20 mouse cellular contexts compared by ENCODE assay signal in genomic region chr7:99739276-99739675, GRCm38 (mm10). TPM values are rescaled to one million over a fixed set of nuclear protein-coding genes. Genes with fewer than 3 reads are reported as not detected.
DNase-seq lines count a peak whose midpoint lies in the region; ATAC-seq lines count a peak whose summit lies in the region.
"Had no signal": no experiment of that assay in that cellular context is flagged by ENCODE, and none has a peak within 500 bp of the region (broad histone marks: within the 10 kb centered on the region; RNA-seq: fewer than 3 reads in every experiment).

No protein-coding gene starts in this region.

- H3K9ac ChIP-seq in hindbrain, embryonic 12.5 days: no peak overlapping the region
- H3K9ac ChIP-seq: embryonic facial prominence, embryonic 15.5 days; midbrain, embryonic 12.5 days had no signal

- no peak overlapping the region for H3K4me2 ChIP-seq in hindbrain, embryonic 12.5 days (replicated peaks)
- H3K4me2 ChIP-seq: embryonic facial prominence, embryonic 15.5 days; midbrain, embryonic 12.5 days had no signal

- no peak for ATAC-seq in frontal cortex, adult (ENCODE audit: low TSS enrichment)
- ATAC-seq in hindbrain, embryonic 12.5 days (ENCODE audit: low FRiP score): no peak

- DNase-seq in frontal cortex, adult 2 months (ENCODE audit: extremely low spot score in 1 of 2, low spot score in 1 of 2): peak; percentile 14 to 49
- peak; percentile 4 to 10 for DNase-seq in left cerebral cortex, postnatal 25 days (ENCODE audit: low spot score in 2 of 2)
- no peak for DNase-seq in left cerebral cortex, adult 11 months (ENCODE audit: low spot score)
- peak; percentile 21 for DNase-seq in ZHBTc4 (ENCODE audit: low read depth, low spot score)
- DNase-seq in layer of hippocampus, postnatal 14 days (ENCODE audit: low spot score in 2 of 2): peak; percentile 6 to 14
- no peak for DNase-seq in gastrocnemius, postnatal 25 days
- DNase-seq: cerebellum, adult 8-10 months; gastrocnemius, postnatal 10 days; heart, postnatal 36 days; thymus, adult 18-20 months had no signal

- no peak overlapping the region for H3K4me3 ChIP-seq in hindbrain, embryonic 12.5 days
- H3K4me3 ChIP-seq: embryonic facial prominence, embryonic 15.5 days; heart, embryonic 10.5 days; midbrain, embryonic 12.5 days had no signal

- intact Hi-C loops in left cerebral cortex, postnatal 25 days (cut with DNase I): no loop called here

- H3K4me1 ChIP-seq in hindbrain, embryonic 12.5 days: no peaks in the 10 kb centered on the region

- H3K36me3 ChIP-seq in hindbrain, embryonic 12.5 days: no peaks in the 10 kb centered on the region
- H3K36me3 ChIP-seq: embryonic facial prominence, embryonic 15.5 days; heart, embryonic 10.5 days; midbrain, embryonic 12.5 days had no signal

- H3K27me3 ChIP-seq in hindbrain, embryonic 12.5 days: no peaks in the 10 kb centered on the region
- H3K27me3 ChIP-seq: embryonic facial prominence, embryonic 15.5 days; midbrain, embryonic 12.5 days had no signal

- 61% methylated on average over 9 of the region's 9 CpGs for WGBS in hindbrain, embryonic 12.5 days

- no peaks in the 10 kb centered on the region for H3K9me3 ChIP-seq in hindbrain, embryonic 12.5 days (replicated peaks)
- H3K9me3 ChIP-seq: embryonic facial prominence, embryonic 15.5 days; heart, embryonic 10.5 days; midbrain, embryonic 12.5 days had no signal

- no peak overlapping the region for H3K27ac ChIP-seq in hindbrain, embryonic 12.5 days
- H3K27ac ChIP-seq: embryonic facial prominence, embryonic 15.5 days; heart, embryonic 10.5 days; macrophage; midbrain, embryonic 12.5 days had no signal

RNA-seq across cellular contexts. Expression of gene Olfr520, which starts 9.2 kb away (rescaled TPM):
- 0.06 TPM in 1 of 2 replicates, not detected in the other for polyA plus RNA-seq in frontal cortex, adult 2 months (2012; rRNA removed)
- total RNA-seq in left cerebral cortex, postnatal 25 days (2021): not detected
- total RNA-seq in layer of hippocampus, postnatal 14 days (2021): not detected
- polyA plus RNA-seq in hindbrain, embryonic 12.5 days (2016; fragmentation: Nextera tagmentation; extraction: Ambion mirVana): not detected in 2 replicates
- not detected for total RNA-seq in gastrocnemius, postnatal 25 days (2021)
- total RNA-seq: gastrocnemius, postnatal 10 days; liver, adult 2 months had no signal
- polyA plus RNA-seq: embryonic facial prominence, embryonic 15.5 days; forebrain, embryonic 11.5 days; kidney, embryonic 16.5 days; liver, adult 2 months; macrophage; midbrain, embryonic 12.5 days had no signal

RNA-seq across cellular contexts. Expression of gene Olfr521, which starts 24.0 kb away (rescaled TPM):
- polyA plus RNA-seq in frontal cortex, adult 2 months (2012; rRNA removed): not detected in 2 replicates
- total RNA-seq in left cerebral cortex, postnatal 25 days (2021): not detected
- not detected for total RNA-seq in layer of hippocampus, postnatal 14 days (2021)
- not detected in 2 replicates for polyA plus RNA-seq in hindbrain, embryonic 12.5 days (2016; fragmentation: Nextera tagmentation; extraction: Ambion mirVana)
- total RNA-seq in gastrocnemius, postnatal 25 days (2021): not detected
- total RNA-seq: gastrocnemius, postnatal 10 days; heart, postnatal 36 days; left cerebral cortex, adult 8-10 months; liver, adult 2 months had no signal
- polyA plus RNA-seq: embryonic facial prominence, embryonic 15.5 days; forebrain, embryonic 11.5 days; heart, embryonic 10.5 days; kidney, embryonic 16.5 days; liver, adult 2 months; macrophage; midbrain, embryonic 12.5 days had no signal

RNA-seq across cellular contexts. Expression of gene Slco2b1, which starts 28.1 kb away (rescaled TPM):
- polyA plus RNA-seq in frontal cortex, adult 2 months (2012; rRNA removed): 12.3 and 16.5 TPM in 2 replicates
- 10 to 100 TPM; 13.8 to 14.7 TPM for total RNA-seq in left cerebral cortex, postnatal 25 days (2021)
- total RNA-seq in layer of hippocampus, postnatal 14 days (2021): 10 to 100 TPM; 17.6 to 18.0 TPM
- polyA plus RNA-seq in hindbrain, embryonic 12.5 days (2016; fragmentation: Nextera tagmentation; extraction: Ambion mirVana): 3.2 and 3.8 TPM in 2 replicates
- total RNA-seq in gastrocnemius, postnatal 25 days (2021): 1 to 10 TPM; 3.9 to 4.7 TPM

Comparison
In these comparisons a context has a peak if more than half of its experiments do, and no peak if none do; other contexts are left out.
1. DNase-seq: peak in frontal cortex, adult 2 months (2 of 2), left cerebral cortex, postnatal 25 days (2 of 2), ZHBTc4 (single experiment) and layer of hippocampus, postnatal 14 days (2 of 2); none in left cerebral cortex, adult 11 months (single experiment) and gastrocnemius, postnatal 25 days (single experiment).